Mouse (Mus musculus) bone marrow, adult 2 months (tissue): ENCODE measurements around the gene Sh3glb1.

Experiments used
- CTCF ChIP-seq: fragments of 200-500 bp; IDR thresholded peaks from 2 replicates; pipeline ENCODE4 v1.5.1; 2011; ENCODE audit warnings: low read length, control low read depth; ENCODE audit not compliant: control insufficient read depth, insufficient read depth
- POLR2A ChIP-seq: fragments of 200-500 bp; IDR thresholded peaks from 2 replicates; pipeline ENCODE4 v1.6.1; 2011; ENCODE audit warnings: low read depth, mild to moderate bottlenecking, control low read depth, low read length, borderline replicate concordance; ENCODE audit not compliant: control insufficient read depth

GRCm38 (mm10) chr3:144663415-144664093 lies 56.6 kb downstream of the Sh3glb1 start:
- TF ChIP-seq CTCF (no peak), POLR2A (no peak)
